Mouse (Mus musculus): Measurements from ENCODE around the gene Wnt10b.

The Wnt10b gene

GRCm38 (mm10) chr15:98797835-98798492, 20.0 kb upstream of the Wnt10b start:
- intact Hi-C loops (cut with DNase I): loop anchor here (5.0 kb wide), 1 partner anchor 86 kb away; no protein-coding TSS in a partner anchor

GRCm38 (mm10) chr15:98796803-98797595, 19.0 kb upstream of the Wnt10b start:
- intact Hi-C loops (cut with DNase I): loop anchor here (5.0 kb wide), 1 partner anchor 85 kb away; no protein-coding TSS in a partner anchor

GRCm38 (mm10) chr15:98793141-98793698, 15.3 kb upstream of the Wnt10b start:
- intact Hi-C loops (cut with DNase I): loop anchor here (5.0 kb wide), 1 partner anchor 66 kb away; the partner anchor contains the start of gene Fkbp11

- intact Hi-C loops (cut with DNase I): loop anchor here (5.0 kb wide), 1 partner anchor 65 kb away; the partner anchor contains the start of gene Fkbp11
Observed at GRCm38 (mm10) chr15:98792233-98793020, 14.5 kb upstream of the Wnt10b start.

- intact Hi-C loops (cut with DNase I): loop anchor here (5.0 kb wide), 1 partner anchor 64 kb away; the partner anchor contains the start of gene Fkbp11
Observed at GRCm38 (mm10) chr15:98791771-98792170, 13.8 kb upstream of the Wnt10b start.

- intact Hi-C loops (cut with DNase I): loop anchor here (5.0 kb wide), 1 partner anchor 64 kb away; the partner anchor contains the start of gene Fkbp11
Observed at GRCm38 (mm10) chr15:98791221-98791620, 13.3 kb upstream of the Wnt10b start.

GRCm38 (mm10) chr15:98790761-98791160, 12.8 kb upstream of the Wnt10b start:
- intact Hi-C loops (cut with DNase I): loop anchor here (5.0 kb wide), 1 partner anchor 63 kb away; the partner anchor contains the start of gene Fkbp11

- intact Hi-C loops (cut with DNase I): loop anchor here (5.0 kb wide), 2 partner anchors 63 to 128 kb away; partner anchors contain the start of genes Ddx23 and Fkbp11
Observed at GRCm38 (mm10) chr15:98789661-98790535, 11.9 kb upstream of the Wnt10b start, which contains the start of gene Wnt1. TSS of gene Wnt1 (plus strand) at chr15:98789857.

- intact Hi-C loops (cut with DNase I): loop anchor here (5.0 kb wide), 1 partner anchor 127 kb away; the partner anchor contains the start of gene Ddx23
Observed at GRCm38 (mm10) chr15:98788972-98789660, 11.2 kb upstream of the Wnt10b start.

- intact Hi-C loops (cut with DNase I): loop anchor here (5.0 kb wide), 1 partner anchor 126 kb away; the partner anchor contains the start of gene Ddx23
Observed at GRCm38 (mm10) chr15:98787930-98788329, 10.0 kb upstream of the Wnt10b start.

GRCm38 (mm10) chr15:98785744-98786143, 7.8 kb upstream of the Wnt10b start:
- intact Hi-C loops (cut with DNase I): loop anchor here (5.0 kb wide), 1 partner anchor 123 kb away; the partner anchor contains the start of gene Ddx23

GRCm38 (mm10) chr15:98781166-98781565, 3.2 kb upstream of the Wnt10b start:
- intact Hi-C loops (cut with DNase I): no loop called here

- intact Hi-C loops (cut with DNase I): no loop called here
Observed at GRCm38 (mm10) chr15:98780573-98780972, 2.6 kb upstream of the Wnt10b start.

GRCm38 (mm10) chr15:98780075-98780474, 2.1 kb upstream of the Wnt10b start:
- intact Hi-C loops (cut with DNase I): no loop called here

GRCm38 (mm10) chr15:98778806-98779205, 856 bp upstream of the Wnt10b start:
- intact Hi-C loops (cut with DNase I): no loop called here

GRCm38 (mm10) chr15:98778191-98778770, 331 bp upstream of the Wnt10b start:
- intact Hi-C loops (cut with DNase I): no loop called here

- intact Hi-C loops (cut with DNase I): no loop called here
Observed at GRCm38 (mm10) chr15:98777005-98777616, 839 bp downstream of the Wnt10b start.
